Mouse (Mus musculus): Measurements from ENCODE around the gene Spsb3. TPM values are rescaled to one million over a fixed set of nuclear protein-coding genes. Genes with fewer than 3 reads are reported as not detected.

Spsb3 gene
- 76.4 and 85.4 TPM in 2 replicates for polyA plus RNA-seq (2012; rRNA removed)

DNA sequence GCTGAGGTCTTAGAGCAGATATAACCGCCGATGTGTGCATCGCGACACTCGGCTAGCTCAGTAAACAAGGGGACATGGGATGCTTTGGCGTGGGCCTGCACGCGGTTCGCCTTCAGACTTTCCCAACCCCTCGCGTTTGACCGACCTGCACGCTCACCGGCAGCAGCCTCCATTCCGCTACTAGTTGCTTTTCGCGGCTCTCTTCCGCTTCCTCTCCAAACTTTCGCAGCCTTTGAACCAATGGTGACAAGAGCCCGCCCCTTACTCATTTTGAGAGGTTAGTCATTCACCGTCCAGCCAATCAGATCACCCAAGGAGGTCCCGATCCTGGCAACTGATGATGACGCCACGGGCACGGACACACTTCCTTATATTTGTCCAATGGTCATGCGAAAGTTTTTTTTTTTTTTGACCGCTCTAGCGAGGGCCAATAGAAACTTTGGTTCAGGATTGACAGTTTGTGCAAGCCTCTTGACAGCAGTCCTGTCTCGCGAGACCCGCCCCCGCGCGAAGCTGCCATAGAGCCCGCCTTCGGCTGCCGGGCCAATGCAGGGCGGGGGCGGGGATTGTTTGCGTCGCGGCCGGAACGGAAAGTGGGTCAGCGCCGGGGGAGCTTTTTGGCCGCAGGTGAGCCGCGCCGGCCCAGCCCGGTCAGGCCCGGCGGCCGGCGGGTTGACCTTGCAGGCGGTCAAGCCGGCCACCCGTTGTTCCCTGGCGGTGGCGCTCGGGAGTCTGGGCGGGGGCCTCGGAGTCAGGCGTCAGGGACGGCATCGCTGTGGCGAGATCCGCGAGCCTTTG is at the start of gene Spsb3, which contains the start of gene Nubp2:
Gene Spsb3 (plus strand): TSS at position 510 of the 798 bp plus-strand sequence.
Gene Nubp2 (minus strand): TSS at position 216 of the 798 bp plus-strand sequence.
- under 1% methylated on average over 69 of the region's 69 CpGs for WGBS
- peak; percentile 95 for DNase-seq
- TF ChIP-seq CTCF (IDR thresholded peaks at IDR 0.05; ENCODE audit: insufficient read depth, low read length): no peak
- TF ChIP-seq POLR2A (IDR thresholded peaks at IDR 0.05; ENCODE audit: borderline replicate concordance, extremely low read depth, low read depth, low read length): peak; percentile 90
- H3K4me3 ChIP-seq (replicated peaks; ENCODE audit: extremely low read depth, low read depth, low read length): peak within 1 kb of the TSS; percentile 99
- peaks cover 9% of the 10 kb centered on the region; the same call in 1 of the 2 replicates for H3K4me1 ChIP-seq (ENCODE audit: control insufficient read depth, insufficient read depth, low read length)

DNA sequence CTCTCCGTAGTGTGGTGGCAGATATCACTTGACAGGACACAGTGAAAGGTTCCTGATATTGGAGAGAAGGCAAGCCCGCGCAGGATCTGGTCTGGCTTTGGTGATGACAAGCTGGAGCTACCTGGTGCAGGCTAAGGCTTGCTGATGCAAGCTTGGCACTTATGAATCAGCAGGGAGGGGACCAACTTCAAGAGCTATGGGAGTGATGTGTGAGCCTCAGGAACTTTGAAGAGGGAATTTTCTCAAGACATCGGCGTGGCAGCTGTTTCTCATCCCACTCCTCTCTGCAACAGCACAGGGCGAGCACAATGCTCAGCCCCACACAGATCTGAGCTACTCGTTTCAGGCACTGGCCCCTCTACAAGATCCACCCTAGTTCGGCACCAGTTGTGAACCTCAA is 46.6 kb upstream of the Spsb3 start, which contains the start of gene Hagh:
Gene Hagh (plus strand): TSS at position 302 of the 400 bp plus-strand sequence.
- Histone ChIP-seq H3K4me1 (ENCODE audit: control insufficient read depth, insufficient read depth, low read length) (no peaks in the 10 kb centered on the region), H3K4me3 (replicated peaks; ENCODE audit: extremely low read depth, low read depth, low read length) (no peak within 1 kb of the TSS)
- no peak for DNase-seq
- 57% methylated on average over 8 of the region's 8 CpGs for WGBS
- TF ChIP-seq POLR2A (IDR thresholded peaks at IDR 0.05; ENCODE audit: borderline replicate concordance, extremely low read depth, low read depth, low read length) (no peak), CTCF (IDR thresholded peaks at IDR 0.05; ENCODE audit: insufficient read depth, low read length) (no peak)

DNA sequence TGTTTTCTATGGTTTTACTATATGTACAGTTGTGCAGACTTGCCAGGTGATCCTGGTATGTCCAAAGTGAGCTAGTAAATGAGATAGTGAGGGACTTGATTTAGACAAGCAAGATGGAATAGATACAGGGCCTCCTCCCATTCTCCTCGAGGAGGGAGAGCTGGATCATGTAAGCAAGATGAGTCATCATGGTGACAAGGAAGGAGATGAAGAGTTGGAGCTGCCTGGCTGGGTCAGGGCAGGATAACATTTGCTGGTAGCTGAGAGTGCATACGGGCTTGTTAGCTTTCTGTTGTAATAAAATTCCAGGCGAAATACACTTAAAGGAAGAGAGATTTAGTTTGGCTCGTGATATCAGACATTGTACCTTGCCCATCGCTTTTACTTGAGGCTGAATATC is 46.1 kb upstream of the Spsb3 start:
- no peak overlapping the region for H3K4me3 ChIP-seq (replicated peaks; ENCODE audit: extremely low read depth, low read depth, low read length)
- 48% methylated on average over 5 of the region's 5 CpGs for WGBS
- DNase-seq: no peak
- no peaks in the 10 kb centered on the region for H3K4me1 ChIP-seq (ENCODE audit: control insufficient read depth, insufficient read depth, low read length)
- TF ChIP-seq CTCF (IDR thresholded peaks at IDR 0.05; ENCODE audit: insufficient read depth, low read length): no peak
- TF ChIP-seq POLR2A (IDR thresholded peaks at IDR 0.05; ENCODE audit: borderline replicate concordance, extremely low read depth, low read depth, low read length): no peak

- DNase-seq: peak; percentile 28
- TF ChIP-seq CTCF (IDR thresholded peaks at IDR 0.05; ENCODE audit: insufficient read depth, low read length) (peak; percentile 53; the same call in 1 of the 2 replicates), POLR2A (IDR thresholded peaks at IDR 0.05; ENCODE audit: borderline replicate concordance, extremely low read depth, low read depth, low read length) (no peak)
- 43% methylated on average over 4 of the region's 4 CpGs for WGBS
- Histone ChIP-seq H3K4me3 (replicated peaks; ENCODE audit: extremely low read depth, low read depth, low read length) (no peak overlapping the region), H3K4me1 (ENCODE audit: control insufficient read depth, insufficient read depth, low read length) (no peaks in the 10 kb centered on the region)
These were observed 45.3 kb upstream of the Spsb3 start for GRCm38 (mm10) chr17:24841133-24841532.

- TF ChIP-seq POLR2A (IDR thresholded peaks at IDR 0.05; ENCODE audit: borderline replicate concordance, extremely low read depth, low read depth, low read length): no peak
- peak; percentile 20; the same call in 1 of the 2 replicates for TF ChIP-seq CTCF (IDR thresholded peaks at IDR 0.05; ENCODE audit: insufficient read depth, low read length)
- 54% methylated on average over 2 of the region's 2 CpGs for WGBS
- no peak for DNase-seq
- Histone ChIP-seq H3K4me1 (ENCODE audit: control insufficient read depth, insufficient read depth, low read length) (no peaks in the 10 kb centered on the region), H3K4me3 (replicated peaks; ENCODE audit: extremely low read depth, low read depth, low read length) (no peak overlapping the region)
These were observed 43.8 kb upstream of the Spsb3 start for GRCm38 (mm10) chr17:24842631-24843030.

- DNase-seq: no peak
- H3K4me3 ChIP-seq (replicated peaks; ENCODE audit: extremely low read depth, low read depth, low read length): no peak overlapping the region
- peaks cover 2% of the 10 kb centered on the region; the same call in 1 of the 2 replicates for H3K4me1 ChIP-seq (ENCODE audit: control insufficient read depth, insufficient read depth, low read length)
- TF ChIP-seq POLR2A (IDR thresholded peaks at IDR 0.05; ENCODE audit: borderline replicate concordance, extremely low read depth, low read depth, low read length) (no peak), CTCF (IDR thresholded peaks at IDR 0.05; ENCODE audit: insufficient read depth, low read length) (no peak)
- WGBS: 61% methylated on average over 9 of the region's 9 CpGs
These were observed 41.9 kb upstream of the Spsb3 start for GRCm38 (mm10) chr17:24844525-24844924.

DNA sequence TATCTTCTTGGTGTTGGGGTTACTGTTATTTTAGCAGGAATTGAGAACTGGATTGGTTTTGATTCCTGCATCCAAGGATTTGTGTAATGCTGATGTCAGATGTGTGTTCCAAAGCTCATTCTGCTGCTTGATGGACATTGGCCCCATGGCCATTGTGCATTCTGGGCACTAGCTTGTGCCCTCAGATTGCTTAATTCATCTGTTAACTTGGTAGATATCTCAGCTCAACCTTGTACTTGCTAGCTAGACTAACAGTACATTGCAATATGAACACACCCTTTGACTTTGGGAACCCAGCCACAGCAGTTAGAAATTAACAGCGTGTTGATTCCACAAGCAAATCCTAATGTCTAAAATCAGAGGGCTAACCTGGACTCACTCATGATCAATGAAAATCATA is 39.1 kb upstream of the Spsb3 start:
- DNase-seq: no peak
- TF ChIP-seq CTCF (IDR thresholded peaks at IDR 0.05; ENCODE audit: insufficient read depth, low read length): no peak
- no peak for TF ChIP-seq POLR2A (IDR thresholded peaks at IDR 0.05; ENCODE audit: borderline replicate concordance, extremely low read depth, low read depth, low read length)
- Histone ChIP-seq H3K4me3 (replicated peaks; ENCODE audit: extremely low read depth, low read depth, low read length) (no peak overlapping the region), H3K4me1 (ENCODE audit: control insufficient read depth, insufficient read depth, low read length) (peaks cover 2% of the 10 kb centered on the region; the same call in 1 of the 2 replicates)
- 92% methylated on average over 1 of the region's 1 CpGs for WGBS

DNA sequence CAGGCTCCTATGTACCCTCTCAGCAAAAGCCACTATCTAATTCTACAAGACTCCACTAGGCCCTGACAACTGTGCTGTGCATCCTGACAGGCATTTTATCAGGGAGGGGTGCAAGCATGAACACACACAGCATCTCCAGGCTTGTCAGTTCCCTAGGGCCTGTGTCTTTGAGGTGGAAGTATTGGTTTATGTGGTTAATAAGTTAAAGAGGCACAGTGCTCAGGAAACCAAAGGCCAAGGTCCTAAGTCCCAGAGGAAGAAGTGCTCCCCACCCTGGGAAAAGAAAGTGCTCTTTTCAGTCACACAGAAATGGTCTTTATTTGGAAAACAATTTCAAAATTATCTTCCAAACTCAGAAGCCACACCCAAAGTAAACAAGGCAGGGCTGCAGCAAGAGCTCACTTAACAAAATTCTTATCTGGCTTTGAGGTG is 37.8 kb upstream of the Spsb3 start:
- TF ChIP-seq POLR2A (IDR thresholded peaks at IDR 0.05; ENCODE audit: borderline replicate concordance, extremely low read depth, low read depth, low read length): no peak
- no peak for TF ChIP-seq CTCF (IDR thresholded peaks at IDR 0.05; ENCODE audit: insufficient read depth, low read length)
- DNase-seq: no peak
- Histone ChIP-seq H3K4me1 (ENCODE audit: control insufficient read depth, insufficient read depth, low read length) (peaks cover 2% of the 10 kb centered on the region; the same call in 1 of the 2 replicates), H3K4me3 (replicated peaks; ENCODE audit: extremely low read depth, low read depth, low read length) (no peak overlapping the region)

GRCm38 (mm10) chr17:24849733-24850064 is 36.7 kb upstream of the Spsb3 start:
- Histone ChIP-seq H3K4me1 (ENCODE audit: control insufficient read depth, insufficient read depth, low read length) (peaks cover 2% of the 10 kb centered on the region; the same call in 1 of the 2 replicates), H3K4me3 (replicated peaks; ENCODE audit: extremely low read depth, low read depth, low read length) (peak overlapping the region; percentile 98)
- TF ChIP-seq CTCF (IDR thresholded peaks at IDR 0.05; ENCODE audit: insufficient read depth, low read length) (peak; percentile 24; the same call in 1 of the 2 replicates), POLR2A (IDR thresholded peaks at IDR 0.05; ENCODE audit: borderline replicate concordance, extremely low read depth, low read depth, low read length) (no peak; the same call in 1 of the 2 replicates)
- under 1% methylated on average over 21 of the region's 21 CpGs for WGBS
- DNase-seq: no peak

Data from lung, adult 2 months (tissue).